ENCODE assay signal across 8 mouse cellular contexts in genomic region chr15:78913632-78914090, GRCm38 (mm10). TPM values are rescaled to one million over a fixed set of nuclear protein-coding genes. Genes with fewer than 3 reads are reported as not detected.
A peak's percentile ranks its signal among the peaks of the same experiment; 100 is the strongest.
DNase-seq lines count a peak whose midpoint lies in the region; ATAC-seq lines count a peak whose summit lies in the region.

Gene Pdxp (plus strand): TSS chr15:78913919.

- no peaks in the 10 kb centered on the region for H3K9me3 ChIP-seq in embryonic facial prominence, embryonic 12.5 days
- H3K9me3 ChIP-seq in midbrain, embryonic 12.5 days: no peaks in the 10 kb centered on the region

- H3K4me2 ChIP-seq in embryonic facial prominence, embryonic 12.5 days (replicated peaks): peak within 1 kb of the TSS; percentile 96
- peak within 1 kb of the TSS; percentile 86 for H3K4me2 ChIP-seq in midbrain, embryonic 12.5 days (replicated peaks)

- peak within 1 kb of the TSS; percentile 83 for H3K9ac ChIP-seq in embryonic facial prominence, embryonic 12.5 days
- H3K9ac ChIP-seq in midbrain, embryonic 12.5 days (replicated peaks): peak within 1 kb of the TSS; percentile 76

- H3K36me3 ChIP-seq in embryonic facial prominence, embryonic 12.5 days: peaks cover 42% of the 10 kb centered on the region
- H3K36me3 ChIP-seq in midbrain, embryonic 12.5 days: peaks cover 12% of the 10 kb centered on the region; the same call in 1 of the 2 replicates

- DNase-seq in 416B (ENCODE audit: low read depth): peak; percentile 98
- DNase-seq in adrenal gland, postnatal 36 days: peak; percentile 93 to 96
- DNase-seq in heart, adult 11 months: peak; percentile 99
- peak; percentile 92 for DNase-seq in kidney, adult 11 months
- DNase-seq in left cerebral cortex, postnatal 4 days: peak; percentile 99
- DNase-seq in skeletal muscle tissue, adult 2 months (ENCODE audit: low read depth, low spot score): peak; percentile 91

- H3K4me1 ChIP-seq in embryonic facial prominence, embryonic 12.5 days: peaks cover 22% of the 10 kb centered on the region
- H3K4me1 ChIP-seq in midbrain, embryonic 12.5 days: peaks cover 31% of the 10 kb centered on the region

- peak within 1 kb of the TSS; percentile 77 for H3K4me3 ChIP-seq in embryonic facial prominence, embryonic 12.5 days
- peak within 1 kb of the TSS; percentile 63 for H3K4me3 ChIP-seq in midbrain, embryonic 12.5 days

- WGBS in embryonic facial prominence, embryonic 12.5 days: under 1% methylated on average over 51 of the region's 51 CpGs
- under 1% methylated on average over 51 of the region's 51 CpGs for WGBS in midbrain, embryonic 12.5 days

- peak; percentile 93 for ATAC-seq in embryonic facial prominence, embryonic 12.5 days (ENCODE audit: insufficient number of reproducible peaks, insufficient read depth, low FRiP score, low TSS enrichment)
- peak; percentile 93 for ATAC-seq in midbrain, embryonic 12.5 days (ENCODE audit: low FRiP score, low read depth)

- intact Hi-C loops in left cerebral cortex, postnatal 4 days (cut with DNase I): no loop called here

- peak within 1 kb of the TSS; percentile 93 for H3K27ac ChIP-seq in embryonic facial prominence, embryonic 12.5 days
- peak within 1 kb of the TSS; percentile 92 for H3K27ac ChIP-seq in midbrain, embryonic 12.5 days (replicated peaks)

- no peaks in the 10 kb centered on the region for H3K27me3 ChIP-seq in embryonic facial prominence, embryonic 12.5 days
- H3K27me3 ChIP-seq in midbrain, embryonic 12.5 days: peaks cover 4% of the 10 kb centered on the region; the same call in 1 of the 2 replicates

RNA-seq across cellular contexts. Expression of gene Pdxp, which starts in this region (rescaled TPM):
- total RNA-seq in adrenal gland, postnatal 36 days (2021): 1 to 10 TPM; 3.3 to 3.7 TPM
- polyA plus RNA-seq in embryonic facial prominence, embryonic 12.5 days (2016; fragmentation: Nextera tagmentation; extraction: Ambion mirVana): 37.3 and 37.6 TPM in 2 replicates
- total RNA-seq in left cerebral cortex, postnatal 4 days (2021): 100 to 1,000 TPM; 107 to 117 TPM
- 46.3 and 53.7 TPM in 2 replicates for polyA plus RNA-seq in midbrain, embryonic 12.5 days (2016; fragmentation: Nextera tagmentation; extraction: Ambion mirVana)

Comparison
In these comparisons a context has a peak if more than half of its experiments do, and no peak if none do; other contexts are left out.
1. Peak in every context shown above with its lines: DNase-seq, ATAC-seq, H3K4me3 ChIP-seq and H3K27ac ChIP-seq.
2. RNA of gene Pdxp (total RNA-seq): 107 to 117 TPM in left cerebral cortex, postnatal 4 days; 3.3 to 3.7 TPM in adrenal gland, postnatal 36 days; every median in the first group is over 10 times any median in the second.